Comparison of ENCODE assay signal across 10 mouse cellular contexts in the genomic region with DNA sequence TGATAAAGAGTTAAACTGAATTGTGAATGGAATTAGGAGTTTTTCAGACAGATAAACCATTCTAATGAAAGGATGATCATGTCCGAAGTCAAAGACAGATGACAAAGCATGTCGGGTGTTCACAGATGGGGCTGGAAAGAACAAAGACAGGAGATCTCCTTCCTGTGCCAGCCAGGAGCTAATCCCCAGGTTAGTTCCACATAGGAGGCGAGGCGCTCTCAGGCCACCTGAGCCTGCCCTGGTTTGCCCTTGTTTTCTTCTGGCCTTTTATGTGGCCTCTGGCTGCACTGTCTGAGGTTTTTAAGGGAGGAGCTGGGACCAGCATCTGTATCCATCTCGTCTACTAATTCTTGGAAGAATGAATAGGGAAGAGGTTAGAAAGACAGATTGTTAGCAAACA.
DNase-seq lines count a peak whose midpoint lies in the region; ATAC-seq and TF ChIP-seq lines count a peak whose summit lies in the region.
"Had no signal": no experiment of that assay in that cellular context is flagged by ENCODE, and none has a peak within 500 bp of the region (broad histone marks: within the 10 kb centered on the region; RNA-seq: fewer than 3 reads in every experiment).

No protein-coding gene starts in this region.

- no peak overlapping the region for H3K9ac ChIP-seq in forebrain, embryonic 15.5 days (replicated peaks)
- H3K9ac ChIP-seq in forebrain, embryonic 11.5 days (ENCODE audit: low read length): no peak overlapping the region

- peaks cover 25% of the 10 kb centered on the region for H3K4me1 ChIP-seq in forebrain, embryonic 15.5 days
- peaks cover 3% of the 10 kb centered on the region; the same call in 1 of the 2 replicates for H3K4me1 ChIP-seq in forebrain, embryonic 11.5 days (replicated peaks; ENCODE audit: control insufficient read depth, insufficient read depth, low read length)
- peaks cover 11% of the 10 kb centered on the region for H3K4me1 ChIP-seq in olfactory bulb, adult 2 months (ENCODE audit: control insufficient read depth, insufficient read depth, low read length)
- H3K4me1 ChIP-seq: limb, embryonic 10.5 days had no signal

- TF ChIP-seq POLR2A in olfactory bulb, adult 2 months (IDR thresholded peaks at IDR 0.05; ENCODE audit: insufficient read depth, low read depth, low read length): no peak

- peak overlapping the region; percentile 62 for H3K27ac ChIP-seq in forebrain, embryonic 15.5 days (replicated peaks)
- no peak overlapping the region for H3K27ac ChIP-seq in forebrain, embryonic 11.5 days (ENCODE audit: low read depth, low read length)
- peak overlapping the region; percentile 93 for H3K27ac ChIP-seq in layer of hippocampus, adult 2 months
- peak overlapping the region; percentile 73 for H3K27ac ChIP-seq in olfactory bulb, adult 2 months (ENCODE audit: insufficient read depth, low read depth, low read length)
- H3K27ac ChIP-seq: limb, embryonic 10.5 days had no signal

- no peaks in the 10 kb centered on the region for H3K27me3 ChIP-seq in forebrain, embryonic 15.5 days
- no peaks in the 10 kb centered on the region for H3K27me3 ChIP-seq in forebrain, embryonic 11.5 days (ENCODE audit: control insufficient read depth, insufficient read depth, low read length)

- peak; percentile 21; the same call in 1 of the 2 replicates for ATAC-seq in forebrain, embryonic 15.5 days (replicated peaks)
- ATAC-seq in forebrain, embryonic 11.5 days (replicated peaks; ENCODE audit: low FRiP score): no peak

- DNase-seq in forebrain, embryonic 11.5 days (ENCODE audit: low spot score): no peak
- DNase-seq in layer of hippocampus, adult 2 months (ENCODE audit: low spot score in 2 of 2): no peak
- no peak for DNase-seq in layer of hippocampus, adult 9-11 months
- DNase-seq in cerebellum, postnatal 25 days: peak; percentile 64 to 72
- DNase-seq in liver: no peak
- no peak for DNase-seq in thymus, postnatal 25 days
- DNase-seq: B cell, adult 2 months had no signal

- no peaks in the 10 kb centered on the region for H3K36me3 ChIP-seq in forebrain, embryonic 15.5 days
- no peaks in the 10 kb centered on the region for H3K36me3 ChIP-seq in forebrain, embryonic 11.5 days (ENCODE audit: control insufficient read depth, insufficient read depth, low read length)
- H3K36me3 ChIP-seq: limb, embryonic 10.5 days had no signal

- TF ChIP-seq CTCF in layer of hippocampus, adult 2 months (conservative IDR thresholded peaks at IDR 0.05): no peak
- no peak for TF ChIP-seq CTCF in olfactory bulb, adult 2 months (IDR thresholded peaks at IDR 0.05; ENCODE audit: insufficient read depth, low read depth, low read length)

- no peak overlapping the region for H3K4me2 ChIP-seq in forebrain, embryonic 15.5 days (replicated peaks)
- no peak overlapping the region for H3K4me2 ChIP-seq in forebrain, embryonic 11.5 days (ENCODE audit: low read depth, low read length, severe bottlenecking)

- no peak overlapping the region for H3K4me3 ChIP-seq in forebrain, embryonic 15.5 days
- no peak overlapping the region for H3K4me3 ChIP-seq in forebrain, embryonic 11.5 days (ENCODE audit: low read depth, low read length)
- no peak overlapping the region for H3K4me3 ChIP-seq in layer of hippocampus, adult 2 months
- H3K4me3 ChIP-seq in olfactory bulb, adult 2 months (ENCODE audit: insufficient read depth, low read depth, low read length): no peak overlapping the region
- H3K4me3 ChIP-seq: limb, embryonic 10.5 days had no signal

- H3K9me3 ChIP-seq in forebrain, embryonic 15.5 days: no peaks in the 10 kb centered on the region
- H3K9me3 ChIP-seq in forebrain, embryonic 11.5 days (ENCODE audit: control insufficient read depth, low read length): no peaks in the 10 kb centered on the region
- H3K9me3 ChIP-seq: limb, embryonic 10.5 days had no signal

- 32% methylated on average over 5 of the region's 5 CpGs for WGBS in forebrain, embryonic 15.5 days
- 45% methylated on average over 5 of the region's 5 CpGs for WGBS in forebrain, embryonic 11.5 days
- WGBS in olfactory bulb, adult 2 months: 61% methylated on average over 5 of the region's 5 CpGs

Comparison
In these comparisons a context has a peak if more than half of its experiments do, and no peak if none do; other contexts are left out.
1. DNase-seq: peak in cerebellum, postnatal 25 days (2 of 2); none in forebrain, embryonic 11.5 days (single experiment), layer of hippocampus, adult 2 months (0 of 2), layer of hippocampus, adult 9-11 months (single experiment), liver (single experiment) and thymus, postnatal 25 days (single experiment).